Mouse (Mus musculus): ENCODE measurements around the gene AU040320.
A peak's percentile ranks its signal among the peaks of the same experiment; 100 is the strongest.

Gene AU040320

DNA sequence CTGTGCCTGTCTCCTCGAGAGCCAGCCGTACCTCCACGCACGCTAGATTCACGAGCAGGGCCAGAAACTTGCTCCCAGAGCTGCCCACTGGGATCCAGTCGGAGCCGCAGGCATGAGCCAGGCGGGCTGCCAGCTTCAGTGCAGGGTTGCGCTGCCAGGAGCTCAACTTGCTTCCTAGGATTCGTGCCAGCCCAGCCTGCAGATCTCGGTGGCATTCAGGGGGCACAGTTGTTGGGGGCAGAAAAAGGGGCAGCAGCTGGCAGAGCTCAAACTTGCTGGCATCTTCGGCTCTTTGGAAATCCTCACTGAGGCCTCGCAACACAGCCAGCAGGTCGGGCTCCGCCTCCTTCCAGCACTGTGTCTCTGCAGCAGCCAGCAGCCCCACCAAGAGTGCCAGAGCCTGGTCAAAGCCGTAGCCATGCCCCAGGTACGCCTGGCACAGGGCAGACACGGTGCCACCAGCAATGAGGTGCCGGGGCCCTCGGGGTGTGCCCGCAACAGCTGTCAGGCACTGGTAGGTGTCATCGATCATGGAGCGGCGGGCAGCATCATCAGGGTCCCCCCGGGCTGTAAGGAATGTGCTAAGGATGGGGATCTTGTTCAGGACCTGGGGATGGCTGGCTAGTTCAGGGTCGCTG is 3.2 kb upstream of the AU040320 start:
- no peak for DNase-seq (ENCODE audit: low spot score)

DNA sequence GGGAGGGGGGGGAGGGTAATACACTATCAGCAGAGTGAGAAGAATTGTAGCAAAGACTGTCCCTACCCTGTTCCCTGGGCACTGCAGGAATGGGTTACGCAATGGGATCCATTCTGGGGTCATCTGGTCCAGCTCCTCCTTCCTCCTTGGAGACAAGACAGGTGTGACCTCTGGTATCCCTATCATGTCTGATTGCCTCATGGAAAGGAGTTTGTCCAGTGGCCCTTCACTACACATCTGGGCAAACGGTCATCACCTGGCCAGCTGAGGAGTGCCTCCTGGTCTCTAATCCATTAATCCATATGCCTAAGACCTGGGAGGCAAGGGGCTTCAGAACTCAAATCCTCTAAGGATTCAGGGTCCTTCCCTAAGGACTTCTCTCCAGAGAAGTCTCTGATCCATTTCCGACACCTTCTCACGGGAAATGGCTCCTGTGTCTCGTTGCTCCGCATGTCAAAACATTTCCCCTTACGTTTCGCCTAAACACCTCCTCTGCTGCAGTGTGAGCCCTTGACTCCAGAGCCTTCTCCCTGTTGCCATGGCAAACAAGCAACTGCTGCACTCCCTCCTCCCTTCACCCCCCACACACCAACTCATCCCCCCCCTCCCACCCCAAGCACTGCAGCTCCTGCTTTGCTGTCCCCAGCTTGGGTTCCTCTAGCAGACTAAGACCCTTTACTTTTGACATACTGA is 2.3 kb upstream of the AU040320 start:
- no peak for DNase-seq (ENCODE audit: low spot score)

DNA sequence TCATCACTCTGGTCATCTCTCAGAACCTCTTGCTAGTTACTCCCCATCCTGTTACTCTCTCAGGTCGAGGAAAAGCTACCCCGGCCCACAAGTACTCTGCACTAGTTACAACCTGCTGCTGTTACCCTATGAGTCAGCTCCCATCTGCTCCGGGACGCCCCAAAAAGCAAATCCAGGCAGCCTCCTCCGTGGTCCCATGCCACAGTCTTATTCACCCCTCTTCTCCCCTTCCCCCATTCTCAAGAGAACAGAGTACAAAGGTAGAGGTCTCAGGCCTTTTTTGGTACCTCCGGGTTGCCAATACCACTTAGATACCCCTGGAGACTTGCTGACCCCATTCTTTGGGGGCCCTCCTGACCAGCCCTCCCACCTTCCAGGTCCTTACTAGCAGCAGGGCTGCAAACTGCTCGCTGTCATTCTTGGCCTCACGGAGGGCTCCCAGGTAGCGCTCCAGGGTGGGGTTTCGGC is 1.8 kb upstream of the AU040320 start:
- DNase-seq (ENCODE audit: low spot score), result no peak

DNA sequence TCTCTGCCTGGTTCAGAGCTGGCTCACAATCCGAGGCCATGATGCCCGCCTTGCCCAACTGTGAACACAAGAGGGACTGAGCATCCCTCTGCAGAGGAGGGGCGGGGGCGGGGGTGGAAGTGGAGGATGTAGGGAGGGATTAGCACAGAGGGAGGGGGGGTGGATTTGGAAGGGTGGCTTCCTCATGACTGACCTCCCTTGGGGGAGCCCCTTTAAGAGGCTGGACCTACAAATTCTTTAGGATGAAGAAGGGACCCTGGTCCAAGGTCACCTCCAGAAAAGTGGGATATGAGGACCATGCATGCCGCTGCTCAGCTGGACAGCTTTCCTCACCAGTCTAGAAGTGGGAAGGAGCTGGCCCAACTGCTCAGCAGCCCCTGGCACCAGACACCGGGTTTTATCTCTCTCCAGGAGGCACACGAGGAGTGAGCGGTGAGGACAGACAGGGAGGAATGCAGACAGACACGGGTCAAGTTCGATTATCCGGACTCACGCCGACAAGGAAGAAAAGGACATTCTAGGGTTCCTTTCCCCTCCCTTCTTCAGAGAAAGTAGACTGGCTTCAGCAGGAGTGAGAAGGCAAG is 1.2 kb upstream of the AU040320 start:
- DNase-seq (ENCODE audit: low spot score), result no peak

DNA sequence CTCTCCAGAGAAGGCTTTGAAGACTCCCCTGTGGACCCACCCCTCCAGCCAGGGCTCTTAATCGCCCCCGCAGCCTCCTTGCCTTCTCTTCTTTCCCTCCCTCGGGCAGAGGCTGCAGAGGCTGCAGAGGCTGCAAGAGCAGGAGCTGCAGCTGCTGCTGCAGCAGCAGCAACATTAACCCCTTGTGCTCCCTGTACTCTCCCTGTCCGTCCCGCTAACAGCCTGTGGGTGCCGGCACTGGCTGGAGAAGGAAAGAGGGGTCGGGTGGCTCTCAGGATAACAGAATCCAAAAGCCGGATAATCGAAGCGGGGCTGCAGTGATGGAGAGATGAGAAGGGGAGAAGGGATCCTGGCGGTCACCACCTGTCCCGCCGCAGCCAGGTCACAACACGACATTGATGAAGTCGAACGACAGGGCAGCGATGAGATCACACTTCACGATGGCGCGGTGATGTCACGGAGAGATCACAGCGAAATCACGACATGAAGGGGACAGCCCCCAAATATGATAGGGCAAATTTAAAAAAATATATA is 669 bp upstream of the AU040320 start:
- DNase-seq (ENCODE audit: low spot score), result peak; percentile 60

DNA sequence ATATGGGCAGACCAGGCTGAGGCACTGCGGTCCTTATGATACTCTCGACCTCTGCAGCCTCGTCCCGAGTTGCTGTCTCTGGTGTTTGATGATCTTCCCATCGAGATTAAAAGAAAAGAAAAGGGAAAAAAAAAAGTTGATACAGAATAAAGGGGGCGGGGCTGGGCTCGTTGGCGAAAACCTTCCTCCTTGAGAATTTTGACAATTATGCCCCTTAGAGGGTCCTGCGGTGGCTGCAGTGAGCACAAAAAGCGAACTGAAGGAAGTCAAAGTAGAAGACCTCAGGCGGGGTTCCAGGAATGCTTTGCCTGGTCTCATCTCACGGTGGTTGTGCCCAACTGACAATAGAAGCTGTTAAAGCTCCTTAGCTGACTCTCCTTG is 877 bp downstream of the AU040320 start:
- DNase-seq (ENCODE audit: low spot score), result no peak

DNA sequence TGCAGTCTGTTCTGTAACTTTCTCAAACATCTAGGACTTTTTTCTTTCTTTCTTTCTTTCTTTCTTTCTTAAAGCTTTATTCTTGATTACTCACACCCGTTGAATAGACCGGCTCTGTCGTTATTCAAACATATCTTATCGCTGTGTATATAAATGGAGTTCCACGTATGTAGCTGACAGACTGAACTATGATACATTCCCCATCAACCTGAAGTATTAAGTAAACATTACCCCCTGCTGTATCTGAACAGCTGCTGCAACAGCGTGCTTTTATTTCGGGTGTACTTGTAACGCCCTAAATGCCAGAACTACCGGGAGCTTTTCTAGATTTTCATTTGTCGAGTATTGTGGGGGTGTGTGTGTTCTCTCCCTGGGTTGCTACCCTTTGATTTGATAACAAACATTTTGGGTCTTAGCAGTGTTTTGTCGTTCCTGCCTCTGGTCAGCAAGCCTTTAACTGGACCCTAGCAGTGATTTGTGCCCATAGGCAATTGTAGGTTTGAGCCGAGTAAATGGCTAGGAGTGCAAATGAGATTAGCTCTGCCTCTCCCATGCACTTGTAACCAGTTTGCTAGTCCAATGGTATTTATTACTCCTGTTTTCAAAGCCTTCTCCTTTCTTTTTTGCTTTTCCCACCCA is 1.5 kb downstream of the AU040320 start:
- no peak for DNase-seq (ENCODE audit: low spot score)

DNA sequence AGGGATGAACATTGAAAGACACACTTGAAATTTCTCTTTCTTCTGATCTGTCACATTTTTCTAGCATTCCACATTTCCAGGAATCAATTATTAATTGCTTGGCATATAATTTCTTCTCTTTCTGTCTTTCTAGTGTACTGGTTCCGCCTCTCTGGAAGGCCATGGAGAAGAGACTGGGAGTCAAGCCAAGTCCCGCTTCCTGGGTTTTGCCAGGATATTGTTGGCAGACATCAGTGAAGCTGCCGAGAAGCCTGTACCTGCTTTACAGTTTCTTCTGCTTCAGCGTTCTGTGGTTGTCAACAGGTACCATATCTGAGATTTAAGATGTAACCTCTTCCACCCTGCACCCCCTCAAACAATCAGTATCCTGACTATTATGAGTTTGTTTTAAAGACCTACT is 3.4 kb downstream of the AU040320 start:
- DNase-seq (ENCODE audit: low spot score), result no peak

DNA sequence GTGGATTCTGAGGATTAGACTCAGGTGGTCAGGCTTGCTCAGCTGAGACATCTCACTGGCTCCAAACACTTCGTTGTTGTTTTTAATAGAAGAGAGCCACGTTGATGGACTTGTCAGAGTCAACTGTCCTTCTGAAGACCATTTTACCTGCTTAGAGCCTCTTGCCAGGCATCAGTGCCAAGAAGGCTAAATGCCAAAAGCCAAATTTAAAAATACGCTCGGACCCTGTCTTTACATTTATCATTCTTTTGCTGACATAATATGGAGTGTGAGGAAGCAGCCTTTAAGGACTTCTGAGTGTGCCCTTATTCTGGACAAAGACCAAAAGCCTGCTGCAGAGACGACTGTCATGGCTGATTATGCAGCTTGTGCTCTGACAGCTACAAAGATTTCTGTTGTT is 5.0 kb downstream of the AU040320 start:
- DNase-seq (ENCODE audit: low spot score), result no peak

DNA sequence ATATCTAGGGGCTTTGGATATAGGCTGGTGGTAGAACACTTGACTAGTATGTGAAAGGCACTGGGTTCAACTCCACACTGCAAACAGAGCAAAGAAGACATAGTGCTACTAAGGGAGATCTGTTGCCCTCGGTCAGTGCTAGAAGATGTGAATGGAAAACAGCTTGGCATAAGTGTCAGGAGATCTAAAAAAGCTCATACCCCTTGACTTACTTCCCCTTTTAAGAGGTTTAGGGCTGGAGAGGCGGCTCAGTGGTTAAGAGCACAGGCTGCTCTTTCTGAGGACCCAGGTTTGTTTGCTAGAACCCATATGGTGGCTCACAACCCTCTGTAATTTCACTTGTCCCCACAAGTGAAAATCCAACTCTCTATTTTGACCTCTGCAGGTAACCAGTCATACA is 6.1 kb downstream of the AU040320 start:
- DNase-seq (ENCODE audit: low spot score), result no peak

DNA sequence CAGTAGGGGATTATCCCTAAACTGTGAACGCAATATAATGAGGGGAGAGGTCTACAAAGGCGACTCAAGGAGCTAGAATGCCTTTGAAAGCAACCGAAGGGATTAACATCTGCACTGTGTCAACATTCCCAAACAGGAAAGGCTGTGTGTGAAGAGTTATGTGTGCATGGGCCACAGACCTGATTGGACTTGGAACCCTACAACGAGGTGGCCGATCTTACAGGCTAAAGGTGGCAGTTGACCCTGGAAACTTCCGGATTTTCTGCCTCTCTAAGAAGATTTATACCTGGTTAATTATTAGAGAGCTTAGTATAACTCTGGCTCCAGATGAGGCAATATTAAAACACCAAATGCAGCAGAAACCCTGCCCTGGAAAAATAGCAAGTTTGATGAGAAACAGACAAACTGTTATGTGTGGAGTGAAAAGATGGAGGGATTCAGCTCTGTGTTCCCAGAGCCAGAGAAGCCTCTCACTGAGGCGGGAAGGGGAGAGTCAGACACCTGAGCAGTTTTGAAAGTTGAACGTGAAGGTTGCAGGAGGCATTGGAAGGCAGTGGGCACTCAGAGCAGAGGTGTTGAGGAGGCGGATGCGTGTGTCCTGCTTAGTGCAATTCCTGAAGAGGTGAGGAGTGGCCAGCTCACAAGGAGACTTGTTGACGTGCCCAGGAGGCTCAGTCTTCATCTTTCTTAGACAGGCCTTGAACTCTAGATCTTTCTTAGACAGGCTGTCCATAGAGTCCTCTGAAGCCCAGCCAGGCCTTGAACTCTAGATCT is 9.4 kb downstream of the AU040320 start:
- no peak for DNase-seq (ENCODE audit: low spot score)

DNA sequence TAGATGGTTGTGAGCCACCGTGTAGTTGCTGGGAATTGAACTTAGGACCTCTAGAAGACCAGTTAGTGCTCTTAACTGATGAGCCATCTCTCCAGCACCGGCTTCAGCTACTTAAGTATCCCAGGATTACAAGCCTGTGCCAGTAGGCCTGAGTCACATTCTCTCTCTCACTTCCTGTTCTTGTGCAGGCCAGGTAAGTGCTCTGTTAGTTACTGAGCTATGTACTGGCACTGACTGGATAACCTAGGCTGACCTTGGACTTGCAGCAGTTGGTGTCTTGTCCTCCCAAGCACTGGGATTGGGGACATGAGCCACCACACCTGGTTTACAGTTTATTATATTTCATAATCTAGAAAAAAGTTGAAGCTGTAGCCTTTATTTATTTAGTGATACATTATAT is 10.1 kb downstream of the AU040320 start:
- DNase-seq (ENCODE audit: low spot score), result no peak

DNA sequence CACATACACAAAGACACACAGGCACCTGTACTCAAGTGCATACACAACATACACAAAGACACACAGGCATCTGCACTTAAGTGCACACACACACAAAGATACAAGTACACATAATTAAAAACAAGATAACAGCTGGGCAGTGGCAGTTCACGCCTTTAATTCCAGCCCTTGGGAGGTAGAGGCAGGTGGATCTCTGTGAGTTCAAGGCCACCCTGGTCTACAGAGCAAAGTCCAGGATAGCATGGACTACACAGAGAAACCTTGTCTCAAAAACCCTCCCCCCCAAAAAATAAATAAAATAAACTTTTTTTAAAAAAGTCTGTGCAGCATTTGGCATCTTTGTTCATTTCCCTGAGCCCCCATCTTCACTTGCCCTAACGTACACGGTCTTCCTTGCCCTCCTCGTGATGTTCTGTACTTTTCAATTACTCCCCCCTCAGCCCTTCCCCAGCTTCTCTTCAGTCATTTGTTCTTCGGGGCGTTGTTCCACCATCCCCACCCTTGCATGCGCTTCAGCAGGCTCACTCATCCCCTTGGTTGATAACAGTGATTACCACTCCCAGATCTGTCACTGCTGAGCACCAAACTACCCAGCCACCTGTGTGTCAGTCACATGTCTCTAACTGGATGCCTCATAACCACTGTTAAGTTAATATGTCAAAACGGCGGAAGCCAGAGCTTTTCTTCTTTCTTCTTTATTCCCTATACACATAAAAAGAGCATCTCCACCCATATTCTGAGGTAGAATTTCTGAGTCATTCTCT is 16.6 kb downstream of the AU040320 start:
- DNase-seq (ENCODE audit: low spot score), result no peak

DNA sequence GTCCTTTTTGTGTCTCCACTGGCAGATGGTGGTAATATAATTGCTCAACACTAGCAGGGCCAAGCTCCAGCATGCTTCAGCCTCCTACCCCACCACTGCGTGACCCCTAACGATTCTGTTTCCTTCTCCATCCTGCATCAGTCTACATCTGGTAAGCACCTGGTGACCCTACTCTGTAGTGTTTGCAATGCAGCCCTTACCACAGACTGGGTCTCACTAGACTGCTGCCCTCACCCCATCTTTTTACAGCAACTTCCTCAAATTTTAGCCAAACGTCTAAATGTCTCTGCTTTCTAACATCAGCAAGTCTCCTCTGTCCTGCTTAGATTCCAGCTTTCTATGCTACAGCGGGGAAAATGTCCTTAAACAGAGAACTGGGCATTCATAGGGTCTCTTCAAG is 17.5 kb downstream of the AU040320 start:
- no peak for DNase-seq (ENCODE audit: low spot score)

DNA sequence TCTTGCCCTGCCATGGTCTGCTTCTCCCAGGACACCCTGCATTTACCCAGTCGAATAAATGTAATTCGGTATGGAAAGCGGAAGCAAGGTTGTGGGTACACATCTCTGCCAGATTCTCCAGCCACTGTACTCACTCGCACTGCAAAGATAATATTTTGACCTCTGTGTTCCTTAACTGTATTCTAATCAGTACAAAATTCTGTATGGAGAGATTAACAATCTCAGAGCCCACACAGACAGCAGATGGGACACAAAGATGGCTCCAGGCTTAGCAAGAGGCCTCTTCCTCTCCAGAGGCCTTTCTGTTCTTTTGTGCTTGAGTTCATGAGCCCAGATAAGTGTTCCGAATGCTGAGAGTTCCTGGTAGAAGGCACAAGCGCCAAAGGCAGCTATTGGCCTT is 20.5 kb downstream of the AU040320 start:
- no peak for DNase-seq (ENCODE audit: low spot score)

DNA sequence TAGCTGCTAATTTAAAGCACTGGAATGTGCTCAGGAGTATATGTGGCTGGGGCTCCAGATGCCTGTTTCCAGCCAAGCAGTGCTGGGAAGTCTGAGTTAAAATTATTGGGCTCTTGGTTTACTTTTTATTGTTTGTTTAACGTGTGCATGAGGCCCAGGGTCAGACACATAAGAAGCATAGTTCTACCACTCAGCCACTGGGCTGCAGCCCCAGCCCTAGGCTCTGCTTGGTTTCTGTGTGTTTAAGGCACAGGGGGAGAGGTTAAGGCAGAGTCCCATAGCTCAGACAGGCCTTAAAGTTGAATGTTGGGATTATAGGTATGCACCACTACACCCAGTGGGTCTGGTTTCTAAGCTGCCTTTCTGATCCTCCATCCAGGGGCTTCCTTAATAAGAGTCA is 21.8 kb downstream of the AU040320 start:
- DNase-seq (ENCODE audit: low spot score), result no peak

DNA sequence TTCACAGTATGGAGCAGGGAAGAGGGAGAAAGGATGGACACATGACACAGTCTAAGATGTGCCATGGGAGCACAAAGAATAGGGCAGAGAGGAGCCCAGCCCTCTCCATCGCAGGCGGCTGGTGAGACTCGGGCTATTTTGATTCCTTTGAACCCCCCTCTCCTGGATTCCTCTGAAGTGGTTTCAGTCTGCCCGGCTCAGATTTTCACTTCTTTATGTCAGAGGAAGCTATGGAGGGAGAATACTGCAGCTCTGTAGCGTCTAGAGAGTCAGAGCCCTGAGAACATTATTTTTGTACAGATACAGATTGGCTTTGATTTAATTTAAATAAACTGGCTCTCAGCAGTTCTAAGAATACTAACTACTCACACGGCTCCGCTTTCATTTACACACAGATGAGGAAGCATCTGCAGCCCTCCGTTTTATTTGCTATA is 25.8 kb downstream of the AU040320 start:
- DNase-seq (ENCODE audit: low spot score), result no peak

DNA sequence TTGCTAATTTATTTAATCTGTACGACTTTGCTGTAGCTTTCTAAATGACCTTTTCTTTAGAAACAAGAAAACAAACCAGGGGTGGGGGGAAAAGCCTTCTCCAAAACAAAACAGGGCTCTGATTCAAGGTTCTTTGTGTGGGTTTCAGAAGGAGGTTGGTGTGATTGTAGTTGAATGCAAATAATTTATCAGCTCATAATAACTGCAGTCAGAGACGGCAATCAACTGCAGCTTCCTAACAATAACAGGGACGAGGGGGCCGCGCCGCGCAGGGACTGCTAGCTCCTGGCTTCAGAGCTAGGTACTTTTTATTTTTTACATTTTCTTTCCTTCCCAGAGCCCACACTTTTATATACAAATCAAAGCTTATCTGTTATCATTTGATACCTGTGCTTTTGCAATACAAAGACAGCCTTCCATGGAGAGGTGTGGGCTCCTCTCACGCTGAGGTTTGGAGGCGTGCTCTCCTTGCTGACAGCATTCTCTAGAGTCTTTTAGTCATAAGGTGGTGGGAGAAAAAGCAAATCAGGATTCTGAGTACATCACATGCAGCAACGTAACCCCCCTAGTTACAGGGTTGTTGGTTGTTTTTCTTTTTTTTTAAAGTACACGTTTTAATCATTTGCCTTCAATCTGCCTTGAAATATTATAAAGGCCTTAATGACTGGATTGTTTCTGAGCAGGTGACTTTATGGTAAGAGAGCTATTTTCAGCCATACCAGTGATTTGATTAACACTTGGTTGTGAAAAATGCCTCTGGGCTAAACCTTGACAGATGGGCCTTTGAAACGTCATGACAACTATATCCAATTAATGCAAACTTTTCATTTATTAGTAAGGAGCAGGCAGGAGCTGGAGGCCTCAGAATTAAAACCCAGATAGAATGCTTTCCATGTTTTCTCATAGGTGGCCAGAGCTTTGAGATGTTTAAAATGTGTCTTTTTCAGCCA is 26.8 kb downstream of the AU040320 start:
- no peak for DNase-seq (ENCODE audit: low spot score)

DNA sequence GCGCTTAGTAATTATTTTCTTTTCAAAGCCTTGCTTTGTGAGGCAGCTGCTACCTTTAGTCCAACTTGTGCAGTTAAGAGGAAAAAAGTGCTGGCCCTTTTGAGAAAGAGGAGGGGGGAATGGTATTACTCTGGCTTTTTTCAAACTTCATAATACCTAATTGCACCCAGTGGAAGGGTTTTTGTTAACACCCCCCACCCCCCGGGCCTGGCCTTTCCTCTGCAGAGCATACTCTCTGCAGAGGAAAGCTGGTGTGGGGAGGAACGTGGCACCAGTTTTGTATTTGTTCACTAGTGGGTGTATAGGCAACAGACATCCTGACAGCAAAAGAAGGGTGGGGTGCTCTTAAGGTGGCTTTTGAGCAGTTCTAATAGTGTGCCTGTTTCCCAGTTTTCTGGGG is 28.5 kb downstream of the AU040320 start:
- no peak for DNase-seq (ENCODE audit: low spot score)

DNA sequence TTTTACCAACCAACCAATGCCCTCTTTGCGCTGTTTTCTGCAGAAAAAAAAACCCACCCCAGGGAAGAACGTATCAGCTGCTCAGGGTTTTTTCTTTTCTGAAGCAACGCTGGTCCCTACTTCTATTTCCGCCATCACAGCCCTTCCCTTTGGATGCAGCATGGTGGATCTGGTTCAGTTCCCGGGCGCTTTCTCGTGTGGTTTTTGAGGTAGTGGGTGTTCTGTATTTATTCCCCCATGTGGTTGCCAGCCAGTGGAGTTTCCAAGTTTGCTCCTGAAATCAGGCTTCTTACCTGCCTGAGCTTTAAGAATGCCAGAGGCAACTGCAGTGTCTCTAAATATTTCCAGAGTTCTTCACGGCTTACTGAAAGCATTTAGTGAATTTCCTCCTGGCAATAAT is 29.2 kb downstream of the AU040320 start:
- DNase-seq (ENCODE audit: low spot score), result no peak
